Mouse (Mus musculus) adipocyte (in vitro differentiated cells): ENCODE data around the gene Gnl1.
"Not testable (repeated sequence)": the region's sequence is repeated elsewhere in the genome, so short reads cannot be mapped to it uniquely, and the experiment has no call there.

ENCODE experiments used
- DNase-seq: peaks from one replicate; pipeline ENCODE4 v3.0.0-alpha.2; 2016; ENCODE audit warnings: low spot score

Gnl1 gene

GRCm38 (mm10) chr17:35994175-35994878 lies 14.7 kb downstream of the Gnl1 start:
- peak; percentile 93 for DNase-seq

- peak; percentile 41 for DNase-seq
Observed at GRCm38 (mm10) chr17:35994879-35995240, 15.2 kb downstream of the Gnl1 start.

- DNase-seq, result peak; percentile 99
Observed at GRCm38 (mm10) chr17:35996949-35997348, 17.3 kb downstream of the Gnl1 start.

- peak; percentile 66 for DNase-seq
Observed at GRCm38 (mm10) chr17:35997713-35998510, 18.3 kb downstream of the Gnl1 start.

GRCm38 (mm10) chr17:35998545-35999305 lies 19.1 kb downstream of the Gnl1 start:
- DNase-seq, result no peak

GRCm38 (mm10) chr17:35999356-35999755 lies 19.7 kb downstream of the Gnl1 start:
- no peak for DNase-seq

- no peak for DNase-seq
Observed at GRCm38 (mm10) chr17:36000349-36000748, 20.7 kb downstream of the Gnl1 start.

- no peak for DNase-seq
Observed at GRCm38 (mm10) chr17:36001121-36001897, 21.7 kb downstream of the Gnl1 start.

- DNase-seq, result no peak
Observed at GRCm38 (mm10) chr17:36001966-36002365, 22.3 kb downstream of the Gnl1 start.

- DNase-seq, result no peak
Observed at GRCm38 (mm10) chr17:36003331-36003730, 23.7 kb downstream of the Gnl1 start.

- DNase-seq, result not testable (repeated sequence)
Observed at GRCm38 (mm10) chr17:36004409-36004808, 24.8 kb downstream of the Gnl1 start.

GRCm38 (mm10) chr17:36014977-36015376 lies 35.3 kb downstream of the Gnl1 start:
- DNase-seq, result no peak

- peak; percentile 3 for DNase-seq
Observed at GRCm38 (mm10) chr17:36017046-36017445, 37.4 kb downstream of the Gnl1 start.

GRCm38 (mm10) chr17:36018979-36019378 lies 39.3 kb downstream of the Gnl1 start:
- DNase-seq, result no peak

GRCm38 (mm10) chr17:36019519-36019918 lies 39.9 kb downstream of the Gnl1 start:
- peak; percentile 2 for DNase-seq

- peak; percentile 63 for DNase-seq
Observed at GRCm38 (mm10) chr17:36020191-36021073, 40.8 kb downstream of the Gnl1 start, which contains the start of gene H2-T24. Gene H2-T24 (minus strand): TSS chr17:36020560.

- DNase-seq, result peak; percentile 2
Observed at GRCm38 (mm10) chr17:36021309-36021708, 41.7 kb downstream of the Gnl1 start.

- no peak for DNase-seq
Observed at GRCm38 (mm10) chr17:36022098-36022497, 42.4 kb downstream of the Gnl1 start.

GRCm38 (mm10) chr17:36022922-36023321 lies 43.3 kb downstream of the Gnl1 start:
- peak; percentile 10 for DNase-seq
